Mouse (Mus musculus): ENCODE data around the gene Opn1sw.
"Not testable (repeated sequence)": the region's sequence is repeated elsewhere in the genome, so short reads cannot be mapped to it uniquely, and the experiment has no call there.

The Opn1sw gene

GRCm38 (mm10) chr6:29347189-29347588 lies 41.1 kb downstream of the Opn1sw start:
- DNase-seq (ENCODE audit: low read depth, low spot score), result no peak

- DNase-seq (ENCODE audit: low read depth, low spot score), result not testable (repeated sequence)
Measured at GRCm38 (mm10) chr6:29346512-29346911, 41.8 kb downstream of the Opn1sw start.

- DNase-seq (ENCODE audit: low read depth, low spot score), result no peak
Measured at GRCm38 (mm10) chr6:29329514-29329913, 58.8 kb downstream of the Opn1sw start.

- DNase-seq (ENCODE audit: low read depth, low spot score), result no peak
Measured at GRCm38 (mm10) chr6:29326961-29327360, 61.3 kb downstream of the Opn1sw start.

Measured in c-Kit-negative CD71-positive TER-119-positive erythroid progenitor cells, embryonic 14.5 days (primary cell).